Mouse (Mus musculus): ENCODE results near the gene Nfam1. TPM values are rescaled to one million over a fixed set of nuclear protein-coding genes. Genes with fewer than 3 reads are reported as not detected.

The Nfam1 gene
- polyA plus RNA-seq, 1 experiment from 2014 or later, result 2.4 TPM

- Histone ChIP-seq H3K4me1 (ENCODE audit: control insufficient read depth, insufficient read depth, low read length) (peaks cover 2% of the 10 kb centered on the region; the same call in 1 of the 2 replicates), H3K4me2 (ENCODE audit: low read depth, low read length) (no peak overlapping the region)
Observed at GRCm38 (mm10) chr15:83036900-83037519, 3.9 kb upstream of the Nfam1 start.

GRCm38 (mm10) chr15:83036089-83036488 lies 3.0 kb upstream of the Nfam1 start:
- H3K27me3 ChIP-seq (ENCODE audit: control insufficient read depth, insufficient read depth, low read length), result peaks cover 3% of the 10 kb centered on the region
- H3K4me2 ChIP-seq (ENCODE audit: low read depth, low read length), result no peak overlapping the region
- H3K36me3 ChIP-seq (replicated peaks; ENCODE audit: control insufficient read depth, insufficient read depth, low read depth, low read length), result no peaks in the 10 kb centered on the region
- no peaks in the 10 kb centered on the region for H3K9me3 ChIP-seq (replicated peaks; ENCODE audit: control insufficient read depth, low read length)
- ATAC-seq (replicated peaks; ENCODE audit: insufficient number of reproducible peaks, low FRiP score, low TSS enrichment, low read depth) (no peak), DNase-seq (ENCODE audit: low spot score) (no peak)
- peaks cover 2% of the 10 kb centered on the region; the same call in 1 of the 2 replicates for H3K4me1 ChIP-seq (ENCODE audit: control insufficient read depth, insufficient read depth, low read length)
- H3K27ac ChIP-seq (replicated peaks; ENCODE audit: low read depth, low read length), result no peak overlapping the region
- 57% methylated on average over 7 of the region's 7 CpGs for WGBS
- H3K4me3 ChIP-seq (ENCODE audit: low read depth, low read length), result no peak overlapping the region
- H3K9ac ChIP-seq (replicated peaks; ENCODE audit: low read length), result no peak overlapping the region

More at GRCm38 (mm10) chr15:83036900-83037519, 3.9 kb upstream of the Nfam1 start:
- 88% methylated on average over 14 of the region's 14 CpGs for WGBS
- H3K27me3 ChIP-seq (ENCODE audit: control insufficient read depth, insufficient read depth, low read length), result peaks cover 3% of the 10 kb centered on the region
- H3K36me3 ChIP-seq (replicated peaks; ENCODE audit: control insufficient read depth, insufficient read depth, low read depth, low read length), result no peaks in the 10 kb centered on the region
- no peak overlapping the region for H3K27ac ChIP-seq (replicated peaks; ENCODE audit: low read depth, low read length)
- DNase-seq (ENCODE audit: low spot score) (no peak), ATAC-seq (replicated peaks; ENCODE audit: insufficient number of reproducible peaks, low FRiP score, low TSS enrichment, low read depth) (no peak)
- no peaks in the 10 kb centered on the region for H3K9me3 ChIP-seq (replicated peaks; ENCODE audit: control insufficient read depth, low read length)
- no peak overlapping the region for H3K4me3 ChIP-seq (ENCODE audit: low read depth, low read length)
- H3K9ac ChIP-seq (replicated peaks; ENCODE audit: low read length), result no peak overlapping the region

GRCm38 (mm10) chr15:83034275-83034977 lies 1.3 kb upstream of the Nfam1 start:
- ATAC-seq (replicated peaks; ENCODE audit: insufficient number of reproducible peaks, low FRiP score, low TSS enrichment, low read depth), result no peak
- Histone ChIP-seq H3K4me2 (ENCODE audit: low read depth, low read length) (peak overlapping the region; percentile 15; the same call in 1 of the 2 replicates), H3K36me3 (replicated peaks; ENCODE audit: control insufficient read depth, insufficient read depth, low read depth, low read length) (no peaks in the 10 kb centered on the region), H3K4me3 (ENCODE audit: low read depth, low read length) (no peak overlapping the region), H3K27me3 (ENCODE audit: control insufficient read depth, insufficient read depth, low read length) (peaks cover 3% of the 10 kb centered on the region), H3K9ac (replicated peaks; ENCODE audit: low read length) (no peak overlapping the region), H3K4me1 (ENCODE audit: control insufficient read depth, insufficient read depth, low read length) (peaks cover 5% of the 10 kb centered on the region; the same call in 1 of the 2 replicates), H3K9me3 (replicated peaks; ENCODE audit: control insufficient read depth, low read length) (no peaks in the 10 kb centered on the region), H3K27ac (replicated peaks; ENCODE audit: low read depth, low read length) (no peak overlapping the region)
- DNase-seq (ENCODE audit: low spot score), result peak; percentile 40
- 15% methylated on average over 17 of the region's 17 CpGs for WGBS

- Histone ChIP-seq H3K27me3 (ENCODE audit: control insufficient read depth, insufficient read depth, low read length) (peaks cover 3% of the 10 kb centered on the region), H3K9me3 (replicated peaks; ENCODE audit: control insufficient read depth, low read length) (no peaks in the 10 kb centered on the region), H3K4me3 (ENCODE audit: low read depth, low read length) (no peak overlapping the region), H3K27ac (replicated peaks; ENCODE audit: low read depth, low read length) (no peak overlapping the region), H3K4me1 (ENCODE audit: control insufficient read depth, insufficient read depth, low read length) (peaks cover 5% of the 10 kb centered on the region; the same call in 1 of the 2 replicates), H3K9ac (replicated peaks; ENCODE audit: low read length) (no peak overlapping the region), H3K4me2 (ENCODE audit: low read depth, low read length) (no peak overlapping the region), H3K36me3 (replicated peaks; ENCODE audit: control insufficient read depth, insufficient read depth, low read depth, low read length) (no peaks in the 10 kb centered on the region)
- DNase-seq (ENCODE audit: low spot score), result no peak
- no peak for ATAC-seq (replicated peaks; ENCODE audit: insufficient number of reproducible peaks, low FRiP score, low TSS enrichment, low read depth)
- WGBS, result 47% methylated on average over 4 of the region's 4 CpGs
Observed at GRCm38 (mm10) chr15:83030884-83031283, 2.2 kb downstream of the Nfam1 start.

- no peaks in the 10 kb centered on the region for H3K36me3 ChIP-seq (replicated peaks; ENCODE audit: control insufficient read depth, insufficient read depth, low read depth, low read length)
- WGBS, result 36% methylated on average over 11 of the region's 11 CpGs
- H3K4me2 ChIP-seq (ENCODE audit: low read depth, low read length), result no peak overlapping the region
- H3K27me3 ChIP-seq (ENCODE audit: control insufficient read depth, insufficient read depth, low read length), result peaks cover 3% of the 10 kb centered on the region
- no peak overlapping the region for H3K4me3 ChIP-seq (ENCODE audit: low read depth, low read length)
- DNase-seq (ENCODE audit: low spot score) (no peak), ATAC-seq (replicated peaks; ENCODE audit: insufficient number of reproducible peaks, low FRiP score, low TSS enrichment, low read depth) (no peak)
- H3K9me3 ChIP-seq (replicated peaks; ENCODE audit: control insufficient read depth, low read length), result no peaks in the 10 kb centered on the region
- 0 out of 2 replicates have a peak overlapping the region, but pooled peaks have one; percentile 36 for H3K27ac ChIP-seq (replicated peaks; ENCODE audit: low read depth, low read length)
- peaks cover 5% of the 10 kb centered on the region for H3K4me1 ChIP-seq (ENCODE audit: control insufficient read depth, insufficient read depth, low read length)
- 0 out of 2 replicates have a peak overlapping the region, but pooled peaks have one; percentile 10 for H3K9ac ChIP-seq (replicated peaks; ENCODE audit: low read length)
Observed at GRCm38 (mm10) chr15:83029725-83030718, 3.1 kb downstream of the Nfam1 start.

- no peak for DNase-seq (ENCODE audit: low spot score)
Observed at GRCm38 (mm10) chr15:83026129-83026528, 7.0 kb downstream of the Nfam1 start.

GRCm38 (mm10) chr15:83025041-83025760 lies 7.9 kb downstream of the Nfam1 start:
- Histone ChIP-seq H3K4me1 (ENCODE audit: control insufficient read depth, insufficient read depth, low read length) (peaks cover 5% of the 10 kb centered on the region), H3K27ac (replicated peaks; ENCODE audit: low read depth, low read length) (no peak overlapping the region), H3K9me3 (replicated peaks; ENCODE audit: control insufficient read depth, low read length) (no peaks in the 10 kb centered on the region), H3K4me3 (ENCODE audit: low read depth, low read length) (no peak overlapping the region), H3K36me3 (replicated peaks; ENCODE audit: control insufficient read depth, insufficient read depth, low read depth, low read length) (no peaks in the 10 kb centered on the region), H3K27me3 (ENCODE audit: control insufficient read depth, insufficient read depth, low read length) (no peaks in the 10 kb centered on the region), H3K9ac (replicated peaks; ENCODE audit: low read length) (peak overlapping the region; percentile 10), H3K4me2 (ENCODE audit: low read depth, low read length) (no peak overlapping the region)
- DNase-seq (ENCODE audit: low spot score) (peak; percentile 68), ATAC-seq (replicated peaks; ENCODE audit: insufficient number of reproducible peaks, low FRiP score, low TSS enrichment, low read depth) (no peak)
- 13% methylated on average over 25 of the region's 25 CpGs for WGBS

More at GRCm38 (mm10) chr15:83026129-83026528, 7.0 kb downstream of the Nfam1 start:
- Histone ChIP-seq H3K9ac (replicated peaks; ENCODE audit: low read length) (no peak overlapping the region), H3K27me3 (ENCODE audit: control insufficient read depth, insufficient read depth, low read length) (no peaks in the 10 kb centered on the region), H3K36me3 (replicated peaks; ENCODE audit: control insufficient read depth, insufficient read depth, low read depth, low read length) (no peaks in the 10 kb centered on the region), H3K4me3 (ENCODE audit: low read depth, low read length) (no peak overlapping the region), H3K9me3 (replicated peaks; ENCODE audit: control insufficient read depth, low read length) (no peaks in the 10 kb centered on the region), H3K27ac (replicated peaks; ENCODE audit: low read depth, low read length) (no peak overlapping the region), H3K4me2 (ENCODE audit: low read depth, low read length) (no peak overlapping the region), H3K4me1 (ENCODE audit: control insufficient read depth, insufficient read depth, low read length) (peaks cover 6% of the 10 kb centered on the region)
- WGBS, result 59% methylated on average over 8 of the region's 8 CpGs
- ATAC-seq (replicated peaks; ENCODE audit: insufficient number of reproducible peaks, low FRiP score, low TSS enrichment, low read depth), result no peak

All from embryonic facial prominence, embryonic 11.5 days (tissue).